Mouse (Mus musculus): Measurements from ENCODE around the gene Car9.

- TF ChIP-seq POLR2A (IDR thresholded peaks at IDR 0.05; ENCODE audit: control insufficient read depth, extremely low read depth, insufficient read depth, low read length, poor library complexity): no peak
- no peak for TF ChIP-seq CTCF (IDR thresholded peaks at IDR 0.05; ENCODE audit: borderline replicate concordance, control insufficient read depth, extremely low read depth, insufficient read depth, low read length, poor library complexity)
Observed at GRCm38 (mm10) chr4:43506536-43507185, at the start of gene Car9.

Data from thymus, adult 2 months (tissue).